Comparison of ENCODE assay signal across 24 mouse cellular contexts in genomic region chr2:143222326-143222725, GRCm38 (mm10).
"Had no signal": no experiment of that assay in that cellular context is flagged by ENCODE, and none has a peak within 500 bp of the region (broad histone marks: within the 10 kb centered on the region; RNA-seq: fewer than 3 reads in every experiment).

No protein-coding gene starts in this region.

- H3K9me3 ChIP-seq: heart, embryonic 15.5 days; intestine, embryonic 15.5 days; limb, embryonic 10.5 days; limb, embryonic 12.5 days had no signal

- H3K36me3 ChIP-seq: heart, embryonic 13.5 days; heart, embryonic 15.5 days; intestine, embryonic 15.5 days; limb, embryonic 10.5 days; limb, embryonic 12.5 days; liver, embryonic 12.5 days had no signal

- H3K4me2 ChIP-seq: heart, embryonic 11.5 days; heart, embryonic 13.5 days; heart, embryonic 15.5 days; hindbrain, embryonic 14.5 days; intestine, embryonic 15.5 days; limb, embryonic 12.5 days; liver, embryonic 12.5 days had no signal

- H3K27ac ChIP-seq: heart, adult 2 months; heart, embryonic 13.5 days; heart, embryonic 15.5 days; hindbrain, embryonic 14.5 days; intestine, embryonic 15.5 days; layer of hippocampus, adult 2 months; limb, embryonic 10.5 days; limb, embryonic 12.5 days; liver, embryonic 12.5 days; liver, embryonic 14.5 days had no signal

- H3K27me3 ChIP-seq: heart, embryonic 13.5 days; heart, embryonic 15.5 days; intestine, embryonic 15.5 days; limb, embryonic 12.5 days; liver, embryonic 12.5 days had no signal

- DNase-seq: gastrocnemius, postnatal 14 days; gastrocnemius, postnatal 36 days; heart, adult 2 months; heart, postnatal 14 days; heart, postnatal 36 days; kidney, adult 18-20 months; kidney, adult 8-10 months; kidney, postnatal 10 days; kidney, postnatal 25 days; kidney, postnatal 4 days had no signal

- H3K4me3 ChIP-seq: heart, adult 2 months; heart, embryonic 13.5 days; heart, embryonic 15.5 days; intestine, embryonic 15.5 days; layer of hippocampus, adult 2 months; left cerebral cortex, adult 2 months; limb, embryonic 10.5 days; limb, embryonic 12.5 days; liver, embryonic 12.5 days had no signal

- H3K9ac ChIP-seq: heart, embryonic 13.5 days; heart, embryonic 15.5 days; hindbrain, embryonic 14.5 days; intestine, embryonic 15.5 days; limb, embryonic 12.5 days; liver, embryonic 12.5 days; liver, embryonic 14.5 days had no signal

- ATAC-seq: hindbrain, embryonic 16.5 days; inflammation-experienced regulatory T-cells, adult 6 months; intestine, embryonic 15.5 days; intestine, postnatal 0 days; liver, embryonic 12.5 days had no signal

- H3K4me1 ChIP-seq: heart, embryonic 13.5 days; heart, embryonic 15.5 days; intestine, embryonic 15.5 days; limb, embryonic 10.5 days; limb, embryonic 12.5 days; liver, embryonic 12.5 days had no signal
